Mouse (Mus musculus) liver, adult 2 months (tissue): ENCODE results near the gene Myo1g. TPM values are rescaled to one million over a fixed set of nuclear protein-coding genes. Genes with fewer than 3 reads are reported as not detected.

ENCODE experiments used
- DNase-seq: peaks from one replicate; pipeline ENCODE4 v3.0.0-alpha.2; 2011; ENCODE audit warnings: low read depth, low spot score; ENCODE audit errors: extremely low read depth
- H3K27ac ChIP-seq: fragments of 200-500 bp; replicated peaks from 2 replicates; pipeline ENCODE4 v1.5.1; 2012; ENCODE audit warnings: low read depth, mild to moderate bottlenecking, control low read depth, inconsistent platforms, low read length; ENCODE audit not compliant: insufficient read depth
- H3K27me3 ChIP-seq: fragments of 200-500 bp; 2 replicates; pipeline ENCODE4 v1.6.1; 2012; ENCODE audit warnings: mild to moderate bottlenecking, moderate library complexity, low read length, inconsistent platforms; ENCODE audit not compliant: control insufficient read depth, insufficient read depth
- H3K36me3 ChIP-seq: fragments of 200-500 bp; 2 replicates; pipeline ENCODE4 v1.6.1; 2012; ENCODE audit warnings: low read length, inconsistent platforms; ENCODE audit not compliant: control insufficient read depth, insufficient read depth
- H3K4me1 ChIP-seq: fragments of 200-500 bp; 2 replicates; pipeline ENCODE4 v1.6.1; 2011; ENCODE audit warnings: low read length; ENCODE audit not compliant: control insufficient read depth, insufficient read depth
- H3K4me3 ChIP-seq: fragments of 200-500 bp; 2 replicates; pipeline ENCODE4 v1.5.1; 2011; ENCODE audit warnings: low read depth, mild to moderate bottlenecking, control low read depth, low read length, moderate library complexity; ENCODE audit not compliant: insufficient read depth
- H3K79me2 ChIP-seq: fragments of 200-500 bp; 2 replicates; pipeline ENCODE4 v1.6.1; 2012; ENCODE audit warnings: inconsistent platforms, mild to moderate bottlenecking, low read length, moderate library complexity; ENCODE audit not compliant: control insufficient read depth, insufficient read depth
- H3K9ac ChIP-seq: fragments of 200-500 bp; 2 replicates; pipeline ENCODE4 v1.6.1; 2012; ENCODE audit warnings: low read depth, mild to moderate bottlenecking, control low read depth, inconsistent platforms, low read length
- CTCF ChIP-seq: fragments of 200-500 bp; IDR thresholded peaks from 2 replicates; pipeline ENCODE4 v1.5.1; 2011; ENCODE audit warnings: low read depth, low read length, control low read depth
- POLR2A ChIP-seq: fragments of 200-500 bp; IDR thresholded peaks from 2 replicates; pipeline ENCODE4 v1.6.1; 2011; ENCODE audit warnings: low read length, control low read depth; ENCODE audit not compliant: insufficient read depth; ENCODE audit errors: extremely low read depth
- WGBS: fragments of 180-500 bp; shearing (Covaris S2); methylation state at CpG from one replicate; pipeline ENCODE4 v1.1.7; 2018; 5-methylcytosine and 5-hydroxymethylcytosine counted together
- polyA plus RNA-seq: library from polyadenylated mRNA; depleted of rRNA; stranded (reverse); fragments of >200 nt; gene quantifications from 2 replicates; pipeline ENCODE4 v1.2.3, GENCODE M21; 2012
- total RNA-seq: library from RNA; depleted of rRNA; stranded (reverse); fragments of >200 nt; gene quantifications from 2 replicates; pipeline ENCODE4 v1.2.3, GENCODE M21; 2014

Gene Myo1g
- total and polyA plus RNA-seq, 2 experiments = 1.1 to 2.3 TPM

GRCm38 (mm10) chr11:6523662-6524088 lies 2.9 kb upstream of the Myo1g start:
- Histone ChIP-seq H3K27me3 (no peaks in the 10 kb centered on the region), H3K4me1 (no peaks in the 10 kb centered on the region; the same call in 1 of the 2 replicates), H3K36me3 (peaks cover 23% of the 10 kb centered on the region), H3K9ac (no peak overlapping the region), H3K27ac (no peak overlapping the region), H3K4me3 (no peak overlapping the region), H3K79me2 (no peaks in the 10 kb centered on the region)
- no peak for DNase-seq
- TF ChIP-seq CTCF (no peak), POLR2A (no peak)
- 70% methylated on average over 1 of the region's 1 CpGs for WGBS

- H3K36me3 ChIP-seq = peaks cover 23% of the 10 kb centered on the region
- H3K27ac ChIP-seq = no peak overlapping the region
- H3K27me3 ChIP-seq = no peaks in the 10 kb centered on the region
- no peak for DNase-seq
- no peak for TF ChIP-seq CTCF
- TF ChIP-seq POLR2A = no peak
- H3K4me1 ChIP-seq = no peaks in the 10 kb centered on the region; the same call in 1 of the 2 replicates
- H3K9ac ChIP-seq = no peak overlapping the region
- no peak overlapping the region for H3K4me3 ChIP-seq
- 80% methylated on average over 9 of the region's 9 CpGs for WGBS
- no peaks in the 10 kb centered on the region for H3K79me2 ChIP-seq
Observed at GRCm38 (mm10) chr11:6522782-6523525, 2.2 kb upstream of the Myo1g start.

GRCm38 (mm10) chr11:6519491-6520033 lies 1.2 kb downstream of the Myo1g start:
- no peak for DNase-seq
- Histone ChIP-seq H3K4me1 (no peaks in the 10 kb centered on the region), H3K27ac (no peak overlapping the region), H3K79me2 (no peaks in the 10 kb centered on the region), H3K36me3 (peaks cover 1% of the 10 kb centered on the region; the same call in 1 of the 2 replicates), H3K9ac (no peak overlapping the region; the same call in 1 of the 2 replicates), H3K27me3 (no peaks in the 10 kb centered on the region), H3K4me3 (no peak overlapping the region)
- WGBS = 84% methylated on average over 11 of the region's 11 CpGs
- TF ChIP-seq POLR2A (no peak), CTCF (no peak)

GRCm38 (mm10) chr11:6514837-6515236 lies 5.9 kb downstream of the Myo1g start:
- TF ChIP-seq POLR2A (no peak), CTCF (no peak)
- H3K9ac ChIP-seq = no peak overlapping the region
- no peak overlapping the region for H3K27ac ChIP-seq
- DNase-seq = no peak
- H3K36me3 ChIP-seq = no peaks in the 10 kb centered on the region
- no peak overlapping the region for H3K4me3 ChIP-seq
- no peaks in the 10 kb centered on the region for H3K4me1 ChIP-seq
- H3K27me3 ChIP-seq = no peaks in the 10 kb centered on the region
- 73% methylated on average over 7 of the region's 7 CpGs for WGBS
- no peaks in the 10 kb centered on the region for H3K79me2 ChIP-seq

- DNase-seq = no peak
Observed at GRCm38 (mm10) chr11:6508269-6508876, 12.4 kb downstream of the Myo1g start.

More at GRCm38 (mm10) chr11:6508269-6508876, 12.4 kb downstream of the Myo1g start:
- no peak overlapping the region for H3K4me3 ChIP-seq
- H3K9ac ChIP-seq = no peak overlapping the region
- H3K36me3 ChIP-seq = no peaks in the 10 kb centered on the region
- 38% methylated on average over 1 of the region's 1 CpGs for WGBS
- H3K27ac ChIP-seq = no peak overlapping the region
- no peaks in the 10 kb centered on the region for H3K27me3 ChIP-seq
- no peaks in the 10 kb centered on the region for H3K4me1 ChIP-seq
- TF ChIP-seq POLR2A (no peak), CTCF (no peak)
- H3K79me2 ChIP-seq = no peaks in the 10 kb centered on the region
